Mouse (Mus musculus) adipose tissue, adult 10 weeks (tissue): Measurements from ENCODE around the gene H2afz. TPM values are rescaled to one million over a fixed set of nuclear protein-coding genes. Genes with fewer than 3 reads are reported as not detected.

Experiments used
- polyA plus RNA-seq: library from polyadenylated mRNA; stranded (reverse); fragments of 350-450 nt; fragmentation: Illumina TruSeq; extraction: RNeasy Lipid Tissue Mini Kit (QIAGEN cat#74804); gene quantifications from one replicate; pipeline ENCODE4 v1.2.3, GENCODE M21; 2014; ENCODE audit warnings: low read depth, low replicate concordance

The H2afz gene
- 191 TPM for polyA plus RNA-seq

GRCm38 (mm10) chr3:137864124-137864987, at the start of gene H2afz:
Gene H2afz (plus strand): TSS chr3:137864487.

DNA sequence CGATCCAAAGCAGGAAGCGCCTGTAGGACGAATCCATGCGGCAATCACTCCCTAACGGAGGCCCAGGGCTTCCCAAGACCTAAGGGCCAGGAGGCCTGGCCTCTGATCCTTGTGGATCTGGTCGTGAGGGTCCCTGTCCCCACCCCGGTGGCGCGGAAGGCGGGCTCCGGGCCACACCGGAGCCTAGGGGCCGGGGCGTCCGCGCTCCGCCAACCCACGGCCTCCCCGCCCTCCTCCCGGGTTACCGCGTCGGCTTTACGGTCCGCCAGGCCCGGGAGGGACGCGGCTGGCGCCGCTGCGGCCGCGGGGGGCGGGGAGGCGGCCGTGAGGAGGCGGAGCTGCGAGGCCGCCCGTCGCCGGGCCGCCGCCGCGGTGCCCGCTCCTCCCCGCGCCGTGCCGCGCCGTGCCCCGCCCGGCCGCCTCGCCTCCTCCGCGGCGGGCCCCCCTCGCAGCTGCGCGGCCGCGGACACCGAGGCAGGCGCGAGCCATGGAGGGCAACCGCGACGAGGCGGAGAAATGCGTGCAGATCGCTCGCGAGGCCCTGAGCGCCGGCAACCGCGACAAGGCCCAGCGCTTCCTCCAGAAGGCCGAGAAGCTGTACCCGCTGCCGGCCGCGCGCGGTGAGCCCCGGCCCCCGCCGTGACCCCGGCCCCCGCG, 3.3 kb downstream of the H2afz start, which contains the start of gene Dnajb14:
Dnajb14 (plus strand) TSS at position 239 of the 657 bp plus-strand sequence.

Other genes starting within 250 kb of the H2afz start
- 136 TPM for gene Ddit4l, start 242.9 kb upstream of the H2afz start, polyA plus RNA-seq
- not detected for gene Gm21962, start 193.0 kb upstream of the H2afz start, polyA plus RNA-seq
- 16.2 TPM for gene Dnajb14, start 3.2 kb downstream of the H2afz start, polyA plus RNA-seq
- 54.5 TPM for gene Lamtor3, start 54.0 kb downstream of the H2afz start, polyA plus RNA-seq
- gene Dapp1, start 117.1 kb downstream of the H2afz start, polyA plus RNA-seq, result 6.3 TPM
- 0.06 TPM for gene 1110002E22Rik, start 200.6 kb downstream of the H2afz start, polyA plus RNA-seq
- not detected for gene Gm5105, start 202.9 kb downstream of the H2afz start, polyA plus RNA-seq